Mouse (Mus musculus) kidney, adult 8-10 months (tissue): ENCODE data around the gene Pard6a.

Experiments used
- DNase-seq, 2 experiments: peaks; one replicate each; pipeline ENCODE4 v3.0.0; 2022

Gene Pard6a

DNA sequence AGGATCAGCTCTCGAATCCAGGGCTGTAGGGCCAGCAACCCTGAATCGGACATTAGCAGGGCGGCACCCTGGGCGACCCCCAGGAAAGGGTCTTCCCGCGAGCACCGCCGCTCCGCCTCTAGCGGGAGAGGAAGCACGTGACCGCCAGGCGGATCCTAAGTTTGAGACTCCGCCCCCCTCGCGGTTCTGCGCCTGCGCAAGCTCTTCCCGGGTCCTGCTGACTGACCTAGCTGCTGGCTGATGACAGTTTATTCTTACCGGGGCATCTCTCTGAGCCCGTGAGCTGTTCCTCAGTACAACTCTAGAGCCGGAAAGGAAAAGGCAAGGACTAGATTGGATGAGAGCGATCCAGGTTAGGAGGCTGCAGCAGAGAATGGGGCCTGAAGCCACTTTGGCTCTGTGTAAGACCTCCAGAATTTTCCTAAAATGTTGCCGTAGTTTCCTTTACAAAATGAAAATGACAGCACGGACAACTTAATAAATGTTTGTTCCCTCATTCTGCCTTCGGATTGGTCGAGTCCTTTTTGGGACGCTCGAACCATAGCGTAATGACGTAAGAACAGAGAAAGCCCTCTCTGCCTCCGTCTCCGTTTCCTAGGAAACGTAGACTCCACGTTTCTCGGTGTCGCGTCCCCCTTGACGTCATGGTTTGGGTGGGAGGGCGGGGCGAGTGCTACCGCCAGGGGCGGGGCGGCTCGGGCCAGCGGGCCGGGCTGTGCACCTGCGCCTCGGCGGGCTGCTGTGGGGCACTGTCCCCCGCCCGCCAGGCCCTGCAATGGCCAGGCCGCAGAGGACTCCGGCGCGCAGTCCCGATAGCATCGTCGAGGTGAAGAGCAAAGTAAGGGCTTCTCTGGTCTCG is at the start of gene Pard6a, which contains the start of gene Acd:
Gene Pard6a (plus strand): TSS at position 183 of the 859 bp plus-strand sequence.
Gene Acd (minus strand): TSS at position 137 of the 859 bp plus-strand sequence.
- DNase-seq, result peak; percentile 94 to 96

DNA sequence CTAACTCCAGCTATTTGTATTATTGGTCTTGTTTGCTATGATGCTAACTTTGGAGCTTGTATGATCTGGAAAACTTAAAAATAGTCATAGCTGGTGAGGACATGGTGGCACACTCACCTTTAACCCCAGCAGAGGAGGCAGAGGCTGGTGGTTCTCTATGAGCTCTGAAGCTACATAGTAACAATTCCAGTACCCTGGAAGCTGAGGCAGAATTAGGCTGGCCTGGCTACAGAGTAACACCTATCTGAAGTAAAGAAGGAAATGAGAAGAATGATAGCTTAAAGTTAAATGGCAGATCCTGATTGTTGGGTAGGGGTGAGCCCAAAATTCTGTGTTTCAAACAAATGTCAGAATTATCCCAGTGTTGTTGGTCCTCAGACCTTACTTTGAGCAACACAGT is 43.3 kb upstream of the Pard6a start:
- DNase-seq, result no peak

DNA sequence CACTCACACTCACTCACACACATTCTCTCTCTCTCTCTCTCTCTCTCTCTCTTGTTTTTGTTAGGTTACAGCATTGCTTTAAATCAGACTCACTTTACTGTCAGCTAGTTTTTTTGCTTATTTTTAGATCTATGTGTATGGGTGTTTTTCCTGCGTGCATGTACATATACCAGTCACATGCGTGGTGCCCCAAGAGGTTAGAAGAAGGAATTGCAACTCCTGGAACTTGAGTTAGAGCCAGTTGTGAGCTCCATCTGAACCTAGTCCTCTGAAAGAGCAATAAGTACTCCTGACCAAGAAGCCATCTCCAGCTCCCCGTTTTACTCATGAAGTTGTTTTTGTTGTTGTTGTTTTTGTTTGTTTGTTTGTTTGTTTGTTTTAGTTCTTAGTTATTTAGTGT is 39.8 kb upstream of the Pard6a start:
- peak; percentile 12 to 18 for DNase-seq

DNA sequence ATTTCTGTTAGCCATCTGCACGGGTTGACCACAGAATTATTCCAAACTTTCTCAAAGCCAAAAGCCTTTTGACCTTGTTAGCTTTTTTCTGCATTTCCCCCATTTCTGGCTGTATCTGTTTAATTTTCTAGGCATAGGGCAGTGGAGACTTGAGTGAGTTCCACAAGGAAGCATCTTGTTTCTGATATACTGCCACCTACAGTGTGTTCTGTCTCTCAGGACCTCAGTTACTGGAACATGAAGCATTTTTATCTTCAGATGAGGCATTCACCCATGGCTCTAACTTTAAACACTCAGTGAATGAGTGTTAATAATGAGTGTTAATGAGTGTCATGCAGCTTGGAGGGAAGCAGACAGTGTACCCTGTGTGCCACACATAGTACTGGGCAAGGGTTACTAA is 23.1 kb upstream of the Pard6a start:
- no peak for DNase-seq

DNA sequence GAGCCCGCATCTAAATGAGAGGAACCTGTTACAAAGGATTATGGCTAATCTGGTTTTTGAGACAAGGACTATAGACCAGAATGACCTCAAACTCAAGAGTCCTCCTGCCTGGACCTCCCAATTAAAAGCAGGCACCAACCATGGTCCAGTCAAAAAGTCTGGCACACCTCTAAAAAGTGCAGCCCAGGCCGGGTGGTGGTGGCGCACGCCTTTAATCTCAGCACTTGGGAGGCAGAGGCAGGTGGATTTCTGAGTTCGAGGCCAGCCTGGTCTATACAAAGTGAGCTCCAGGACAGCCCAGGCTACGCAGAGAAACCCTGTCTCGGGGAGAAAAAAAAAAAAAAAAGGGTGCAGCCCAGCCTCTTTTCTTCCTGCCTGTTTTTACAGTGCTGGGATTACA is 15.6 kb upstream of the Pard6a start:
- no peak for DNase-seq

DNA sequence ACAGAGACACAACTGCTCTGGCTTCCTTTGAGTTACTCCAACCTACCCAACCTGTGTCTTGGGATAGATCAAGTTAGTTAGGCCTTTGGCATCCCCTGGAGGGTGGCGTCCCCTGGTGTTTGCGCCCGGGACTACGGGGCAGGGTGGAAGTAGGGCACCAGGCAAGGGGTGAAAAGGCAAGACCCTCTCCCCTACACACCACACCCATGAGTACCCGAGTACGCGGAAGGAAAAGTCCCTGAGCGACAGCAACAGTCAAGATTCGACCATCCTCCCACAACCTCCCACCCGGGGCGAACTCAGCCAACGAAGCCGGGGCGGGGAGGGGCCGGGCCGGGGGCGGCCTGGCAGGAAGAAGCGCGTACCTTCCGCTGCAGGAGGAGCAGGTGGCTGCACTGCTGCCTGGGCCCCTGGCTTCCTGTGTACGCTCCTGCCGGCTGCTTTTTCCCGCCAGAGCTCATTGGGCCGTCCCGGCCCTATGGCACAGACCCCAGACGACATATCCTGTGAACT is 15.1 kb upstream of the Pard6a start, which contains the start of gene Carmil2:
Gene Carmil2 (plus strand): TSS at position 479 of the 513 bp plus-strand sequence.
- DNase-seq, result peak; percentile 39 to 65

DNA sequence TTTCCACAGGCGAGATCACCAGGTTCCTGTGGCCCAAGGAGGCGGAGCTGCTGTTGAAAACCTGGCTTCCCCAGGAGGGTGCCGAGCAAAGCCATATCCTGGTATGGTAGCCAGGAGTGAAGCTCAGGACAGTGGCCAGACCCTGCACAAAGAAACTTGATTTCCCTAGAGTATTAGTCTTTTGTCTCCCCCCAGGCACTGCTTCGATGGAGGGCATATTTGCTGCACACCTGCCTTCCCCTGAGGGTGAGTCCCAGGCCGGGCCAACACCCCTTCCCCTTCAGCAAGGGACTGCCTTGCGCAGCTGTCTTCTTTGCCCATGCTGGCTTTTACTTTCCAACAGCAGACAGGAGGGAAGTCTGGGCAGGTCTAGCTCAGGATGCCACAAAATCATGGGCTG is 14.4 kb upstream of the Pard6a start:
- DNase-seq, result no peak

DNA sequence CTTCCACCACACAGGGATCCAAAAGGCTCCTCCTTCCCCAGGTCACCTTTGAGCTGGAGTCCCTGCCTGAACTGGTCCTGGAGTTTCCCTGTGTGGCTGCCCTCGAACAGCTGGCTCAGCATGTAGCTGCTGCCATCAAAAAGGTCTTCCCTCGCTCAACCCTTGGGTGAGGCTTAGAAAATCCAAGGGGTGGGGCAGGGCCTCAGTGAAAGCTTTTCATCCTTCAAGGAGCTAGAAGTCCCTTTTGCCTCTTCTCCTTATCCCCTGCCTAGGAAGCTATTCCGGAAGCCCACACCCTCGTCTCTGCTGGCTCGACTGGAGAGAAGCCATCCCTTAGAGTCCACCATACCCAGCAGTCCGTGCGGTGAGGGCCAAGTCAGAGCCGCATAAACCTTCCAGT is 13.4 kb upstream of the Pard6a start:
- DNase-seq, result no peak

DNA sequence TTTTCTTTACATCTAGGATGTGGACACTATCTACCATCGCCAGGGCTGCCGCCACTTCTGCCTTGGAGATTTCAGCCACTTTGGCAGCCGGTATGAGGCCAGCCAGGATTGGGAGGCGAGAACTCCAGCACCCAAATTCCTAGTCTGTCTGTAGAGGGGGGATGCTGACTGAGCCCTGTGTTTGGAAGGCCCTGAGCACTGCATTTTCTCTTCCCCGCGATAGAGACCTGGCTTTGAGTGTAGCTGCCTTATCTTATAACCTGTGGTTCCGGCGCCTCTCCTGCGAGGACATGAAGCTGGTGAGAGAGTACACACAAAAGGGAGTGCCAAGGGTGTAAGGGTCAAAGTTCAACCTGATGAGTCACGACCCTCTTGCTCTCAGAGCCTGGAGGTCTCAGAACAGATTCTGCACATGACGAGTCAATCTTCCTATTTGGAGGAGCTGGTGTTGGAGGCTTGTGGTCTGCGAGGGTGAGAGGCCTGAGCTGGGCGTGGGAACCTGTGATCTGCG is 12.7 kb upstream of the Pard6a start:
- DNase-seq, result no peak

DNA sequence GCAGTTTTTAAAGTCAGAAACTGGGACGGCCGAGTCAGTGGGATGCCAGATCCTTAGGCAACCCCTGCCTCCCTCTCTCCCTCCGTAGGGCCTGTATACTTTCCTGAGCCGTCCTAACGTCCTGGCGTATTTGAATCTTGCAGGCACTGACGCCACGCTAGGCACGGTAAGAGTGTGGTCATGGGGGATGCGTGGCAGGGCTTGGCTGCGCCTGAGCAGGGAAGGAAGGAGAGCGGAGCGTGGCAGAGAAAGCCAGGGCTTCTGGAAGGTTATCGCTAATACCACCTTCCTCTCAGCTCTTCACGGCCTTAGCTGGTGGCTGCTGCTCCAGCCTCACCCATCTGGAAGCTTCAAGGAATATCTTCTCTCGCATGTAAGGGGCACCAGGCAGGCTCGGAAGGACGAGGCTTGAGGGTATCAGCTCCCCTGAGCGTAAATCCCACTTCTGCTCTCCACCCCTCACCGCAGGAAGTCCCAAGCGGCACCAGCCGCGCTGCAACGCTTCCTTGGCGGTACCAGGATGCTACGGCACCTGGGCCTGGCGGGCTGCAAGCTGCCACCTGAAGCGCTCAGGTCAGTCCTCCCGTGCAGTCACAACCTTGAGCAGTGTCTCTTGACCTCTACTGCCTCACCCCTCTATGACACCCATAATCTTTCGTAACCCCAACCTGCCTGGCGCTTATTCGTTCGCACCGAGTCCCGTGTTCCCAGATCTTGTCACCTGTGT is 11.5 kb upstream of the Pard6a start:
- no peak for DNase-seq

DNA sequence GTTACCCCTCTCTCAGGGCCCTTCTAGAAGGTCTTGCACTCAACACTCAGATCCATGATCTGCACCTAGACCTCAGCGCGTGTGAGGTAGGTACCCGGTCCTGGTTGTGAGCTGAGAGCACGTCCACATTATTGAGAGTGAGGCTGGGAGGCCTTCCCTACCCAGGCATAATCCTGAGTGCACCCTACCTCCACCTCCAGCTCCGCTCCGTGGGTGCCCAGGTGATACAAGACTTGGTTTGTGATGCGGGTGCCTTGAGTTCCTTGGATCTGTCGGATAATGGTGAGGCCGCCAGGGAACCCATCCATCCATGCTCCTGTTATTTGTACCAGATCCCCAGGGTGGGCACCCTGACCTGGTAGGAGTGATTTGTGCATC is 11.0 kb upstream of the Pard6a start:
- no peak for DNase-seq

DNA sequence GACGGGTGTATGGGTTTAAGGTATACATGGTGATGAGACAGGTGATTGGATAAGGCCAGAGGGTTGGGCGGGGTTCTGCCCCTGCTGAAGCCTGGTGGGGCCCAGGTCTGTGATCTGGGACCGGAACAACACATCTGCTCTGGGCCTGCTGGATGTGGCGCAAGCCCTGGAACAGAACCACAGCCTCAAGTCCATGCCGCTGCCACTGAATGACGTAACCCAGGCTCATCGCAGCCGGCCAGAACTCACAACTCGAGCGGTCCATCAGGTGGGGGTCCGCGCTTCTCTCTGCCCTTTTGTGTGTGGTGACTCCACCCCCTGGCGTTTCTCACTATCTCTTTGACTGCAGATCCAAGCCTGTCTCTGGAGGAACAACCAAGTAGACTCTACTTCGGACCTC is 10.0 kb upstream of the Pard6a start:
- DNase-seq, result no peak

DNA sequence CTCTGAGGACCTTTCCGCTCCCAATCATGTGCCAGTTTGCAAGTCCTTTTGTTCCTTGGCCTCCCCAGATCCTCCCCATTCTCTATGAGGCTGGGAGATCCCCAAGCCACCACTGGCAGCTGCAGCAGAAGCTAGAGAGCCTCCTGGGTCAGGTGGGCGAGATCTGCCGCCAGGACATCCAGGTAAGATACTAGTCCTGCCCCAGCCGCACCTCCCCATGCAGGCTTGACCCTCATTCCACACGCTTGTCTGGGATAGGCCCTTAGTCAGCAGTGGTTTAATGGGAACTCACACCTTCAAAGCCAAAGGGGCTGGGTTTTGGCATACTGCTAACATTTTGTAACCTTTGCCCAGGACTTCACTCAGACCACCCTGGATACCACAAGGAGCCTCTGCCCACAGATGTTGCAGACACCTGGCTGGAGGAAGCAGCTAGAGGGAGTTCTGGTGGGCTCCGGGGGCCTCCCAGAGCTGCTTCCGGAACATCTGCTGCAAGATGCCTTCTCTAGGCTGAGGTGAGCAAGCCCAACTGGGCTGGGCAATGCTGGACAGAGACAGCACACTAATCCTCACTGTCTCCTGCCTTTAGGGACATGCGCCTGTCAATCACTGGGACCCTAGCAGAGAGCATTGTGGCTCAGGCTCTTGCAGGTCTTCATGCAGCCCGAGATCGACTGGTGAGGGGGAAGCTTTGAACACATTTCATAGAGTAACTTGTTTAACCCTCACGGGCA is 8.3 kb upstream of the Pard6a start:
- DNase-seq, result no peak

DNA sequence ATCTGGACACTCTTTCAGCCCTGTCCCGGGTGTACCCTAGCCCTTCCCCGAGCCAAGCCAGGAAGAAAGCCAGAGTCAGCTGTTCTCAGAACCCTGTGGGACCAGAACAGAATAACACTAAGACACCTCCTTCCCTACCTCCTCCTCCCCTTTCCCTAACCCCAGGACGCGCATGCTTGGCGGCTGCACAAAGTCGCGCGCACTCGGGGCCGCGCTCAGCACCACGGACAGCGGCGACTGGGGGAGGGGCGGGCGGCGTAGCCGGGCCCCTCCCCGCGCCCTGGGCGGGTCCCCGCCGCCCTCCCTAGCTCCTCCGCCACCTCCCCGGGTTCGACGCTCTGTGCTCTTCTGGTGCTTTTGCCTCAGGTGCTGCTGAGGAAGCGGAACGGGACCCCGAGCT is 7.3 kb upstream of the Pard6a start:
- peak; percentile 45 to 63 for DNase-seq

DNA sequence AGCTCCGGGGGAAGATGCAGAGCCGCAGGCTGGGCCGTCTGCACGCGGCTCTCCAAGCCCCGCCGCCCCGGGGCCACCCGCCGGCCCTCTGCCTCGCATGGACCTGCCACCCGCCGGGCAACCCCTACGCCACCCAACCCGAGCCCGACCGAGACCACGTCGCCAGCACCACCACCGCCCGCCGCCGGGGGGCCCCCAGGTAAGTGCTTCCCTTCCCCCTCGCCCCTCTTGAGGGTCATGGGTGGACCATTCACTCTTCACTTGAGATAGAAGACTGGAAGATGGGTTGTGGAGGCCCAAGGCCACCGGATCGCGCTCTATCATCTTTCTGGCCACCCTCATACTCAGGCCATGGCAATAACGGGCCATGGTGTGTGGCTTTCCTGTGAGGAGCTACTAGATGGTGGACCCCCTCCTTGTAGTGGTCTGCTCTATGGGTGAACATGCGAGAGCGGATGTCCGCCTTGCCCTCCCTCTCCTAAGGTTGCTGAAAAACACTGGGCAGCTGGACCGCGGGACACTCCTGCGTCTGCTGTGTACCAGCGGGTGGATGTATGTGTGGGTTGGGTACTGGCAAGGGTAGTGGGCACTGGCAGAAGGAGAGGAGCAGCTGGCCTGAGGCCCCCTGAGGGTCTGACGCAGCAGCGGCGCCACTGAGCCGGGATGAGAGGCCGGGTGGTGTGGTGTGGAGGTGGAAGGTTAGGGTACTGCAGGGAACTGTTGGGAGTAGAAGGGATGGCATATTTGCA is 6.7 kb upstream of the Pard6a start:
- no peak for DNase-seq

DNA sequence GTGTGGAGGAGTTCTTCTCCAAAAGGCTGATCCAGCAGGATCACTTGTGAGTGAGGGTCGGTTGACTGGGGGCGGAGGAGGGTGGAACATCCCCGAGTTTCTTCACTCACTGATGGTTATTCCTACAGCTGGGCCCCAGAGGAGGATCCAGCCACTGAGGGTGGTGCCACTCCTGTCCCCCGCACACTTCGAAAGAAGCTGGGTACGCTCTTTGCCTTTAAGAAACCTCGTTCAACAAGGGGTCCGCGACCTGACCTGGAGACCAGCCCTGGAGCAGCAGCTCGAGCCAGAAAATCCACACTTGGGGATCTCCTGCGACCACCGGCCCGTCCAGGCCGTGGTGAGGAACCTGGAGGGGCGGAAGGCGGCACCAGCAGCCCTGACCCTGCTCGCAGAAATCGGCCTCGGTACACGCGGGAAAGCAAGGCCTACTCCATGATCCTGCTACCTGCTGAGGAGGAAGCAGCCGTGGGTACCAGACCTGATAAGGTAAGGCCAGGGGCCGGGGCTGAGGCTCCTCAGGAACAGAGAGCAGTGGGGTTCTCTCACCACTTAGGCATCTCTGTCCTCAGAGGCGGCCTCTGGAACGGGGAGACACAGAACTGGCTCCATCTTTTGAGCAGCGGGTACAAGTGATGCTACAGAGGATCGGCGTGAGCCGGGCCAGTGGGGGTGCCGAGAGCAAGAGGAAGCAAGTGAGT is 5.7 kb upstream of the Pard6a start:
- no peak for DNase-seq

DNA sequence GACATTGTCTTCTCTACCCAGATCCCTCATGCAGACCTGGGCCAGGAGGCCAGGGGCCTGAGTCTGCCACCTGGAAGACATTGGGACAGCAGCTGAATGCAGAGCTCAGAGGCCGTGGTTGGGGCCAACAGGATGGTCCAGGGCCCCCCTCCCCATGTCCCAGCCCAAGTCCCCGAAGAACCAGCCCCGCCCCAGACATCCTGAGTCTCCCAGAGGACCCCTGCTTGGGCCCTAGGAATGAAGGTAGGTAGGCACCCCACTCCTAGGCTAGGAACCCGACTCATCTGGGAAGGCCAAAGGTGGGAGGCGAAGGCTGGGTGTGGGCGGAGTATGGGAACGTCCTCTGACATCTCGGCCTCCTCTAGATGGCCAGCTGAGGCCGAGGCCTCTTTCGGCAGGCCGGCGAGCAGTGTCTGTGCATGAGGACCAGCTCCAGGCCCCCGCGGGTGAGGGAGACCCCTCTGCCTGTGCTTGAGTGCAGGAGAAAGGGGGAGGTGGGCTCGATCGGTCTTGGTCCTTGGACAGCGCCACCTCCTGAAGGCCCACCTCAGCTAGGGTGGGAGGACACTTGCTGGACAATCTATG is 3.7 kb upstream of the Pard6a start:
- DNase-seq, result no peak

DNA sequence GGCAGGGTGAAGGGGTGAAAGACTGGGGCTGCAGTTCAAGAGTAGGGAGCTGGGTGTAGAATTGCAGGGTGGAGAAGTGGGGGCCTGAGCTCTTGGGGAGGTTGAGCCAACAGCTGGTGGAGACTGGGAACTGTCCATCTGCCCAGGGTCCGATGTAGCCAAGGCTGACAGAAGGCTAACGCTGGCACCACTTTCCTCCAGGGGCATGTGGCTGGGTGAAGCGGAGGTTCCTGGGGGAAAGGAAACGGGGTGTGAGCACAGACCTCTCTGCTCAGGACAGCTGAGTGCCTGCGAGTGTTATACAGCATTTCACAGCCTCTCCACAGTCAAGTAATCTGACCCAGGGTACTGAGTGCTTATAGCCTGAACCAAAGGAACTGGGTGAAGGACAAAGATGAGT is 2.2 kb upstream of the Pard6a start:
- no peak for DNase-seq

DNA sequence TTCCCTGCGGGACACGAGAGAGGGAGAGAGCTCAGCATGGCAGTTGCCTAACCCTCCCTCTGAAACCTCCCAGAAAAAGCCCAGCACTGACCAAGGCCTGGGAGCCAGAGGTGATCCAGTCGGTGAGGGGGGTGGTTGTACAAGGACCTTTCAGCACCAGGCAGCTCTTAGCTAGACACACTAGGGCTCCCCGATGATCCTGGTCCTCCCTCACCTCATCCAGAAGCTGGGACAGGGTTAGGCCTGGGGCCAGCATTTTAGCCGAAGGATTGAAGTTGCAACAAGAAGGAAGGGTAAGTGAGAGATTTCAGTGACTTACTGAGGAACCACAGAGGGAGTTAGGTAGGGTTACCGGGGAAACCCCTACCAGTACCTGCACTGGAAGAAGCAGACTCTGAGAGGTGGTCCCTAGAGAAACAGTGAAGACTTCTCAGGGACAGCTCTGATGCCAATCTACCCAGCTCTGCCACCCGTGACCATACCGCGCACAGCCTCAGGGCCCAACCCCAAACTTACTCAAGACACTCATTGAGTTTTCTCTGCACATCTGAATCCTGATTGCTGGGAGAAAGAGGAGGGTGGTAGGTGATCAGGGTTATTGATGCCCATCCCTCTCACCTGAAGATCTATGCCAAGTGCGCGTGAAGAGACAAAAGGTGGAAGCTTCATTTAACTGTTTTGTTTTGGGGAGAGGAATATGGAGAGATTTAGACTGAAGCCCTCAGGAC is 1.3 kb upstream of the Pard6a start:
- DNase-seq, result no peak

DNA sequence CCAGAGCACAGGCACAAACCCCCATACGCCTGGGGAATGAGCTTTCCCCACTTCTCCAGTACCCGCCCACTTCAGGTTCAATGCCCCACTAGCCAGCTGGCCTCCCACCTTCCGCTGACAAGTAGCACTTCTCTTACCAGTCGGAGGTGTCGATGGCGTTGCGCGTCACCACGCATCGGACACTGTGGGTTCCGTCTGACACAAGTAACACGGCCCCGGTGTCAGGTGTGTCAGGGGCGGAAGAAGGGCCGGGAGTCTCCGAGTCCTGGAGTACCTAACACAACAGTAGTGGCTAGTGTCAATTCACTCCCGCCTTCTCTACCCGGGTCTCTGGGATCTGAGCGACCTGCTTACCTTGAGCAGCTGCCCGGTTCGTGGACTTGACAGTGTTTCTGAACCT is 382 bp upstream of the Pard6a start:
- no peak for DNase-seq

DNA sequence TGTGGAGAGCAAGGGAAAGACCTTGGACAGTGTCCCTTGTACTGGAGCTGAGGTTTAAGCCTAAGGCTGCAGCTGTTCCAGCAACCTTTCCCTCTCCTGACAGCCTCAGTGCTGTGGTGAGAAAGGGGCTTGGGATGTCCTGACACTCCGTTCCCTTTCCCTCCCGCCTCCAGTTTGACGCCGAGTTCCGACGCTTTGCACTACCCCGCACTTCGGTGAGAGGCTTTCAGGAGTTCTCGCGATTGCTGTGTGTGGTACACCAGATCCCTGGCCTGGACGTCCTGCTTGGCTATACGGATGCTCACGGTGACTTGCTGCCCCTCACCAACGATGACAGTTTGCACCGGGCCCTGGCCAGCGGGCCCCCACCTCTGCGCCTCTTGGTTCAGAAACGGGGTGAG is 1.1 kb downstream of the Pard6a start:
- DNase-seq, result no peak
